Mouse (Mus musculus) small intestine, adult 2 months (tissue): Measurements from ENCODE around the gene P3h4.

Experiments
- CTCF ChIP-seq: fragments of 200-500 bp; IDR thresholded peaks from 2 replicates; pipeline ENCODE4 v1.5.1; 2012; ENCODE audit warnings: low read depth, mild to moderate bottlenecking, control low read depth, inconsistent platforms, low read length, moderate library complexity, mixed read lengths; ENCODE audit not compliant: insufficient replicate concordance, insufficient read length; ENCODE audit errors: extremely low read depth
- POLR2A ChIP-seq: fragments of 200-500 bp; IDR thresholded peaks from 2 replicates; pipeline ENCODE4 v1.6.1; 2012; ENCODE audit warnings: low read depth, mild to moderate bottlenecking, control low read depth, inconsistent platforms, low read length, moderate library complexity

GRCm38 (mm10) chr11:100437901-100438300, 23.3 kb upstream of the P3h4 start:
- TF ChIP-seq CTCF (no peak), POLR2A (no peak)
